In genomic region chr1:77102421-77103133, GRCm38 (mm10) we compare ENCODE assay signal across 8 mouse cellular contexts.
DNase-seq lines count a peak whose midpoint lies in the region; ATAC-seq lines count a peak whose summit lies in the region.

No protein-coding gene starts in this region.

- DNase-seq in heart, adult 18-20 months = peak; percentile 69 to 76
- DNase-seq in right cerebral cortex, postnatal 4 days = peak; percentile 16
- no peak for DNase-seq in right cerebral cortex, postnatal 25 days
- DNase-seq in gastrocnemius, adult 8-10 months (ENCODE audit: low spot score in 2 of 2) = peak; percentile 22 to 46
- peak; percentile 34 for DNase-seq in skeletal muscle tissue, adult 2 months (ENCODE audit: low read depth, low spot score)
- DNase-seq in thymus, postnatal 36 days = no peak
- no peak for DNase-seq in left cerebral cortex, postnatal 14 days (ENCODE audit: low spot score in 2 of 2)

- H3K9ac ChIP-seq in heart, embryonic 12.5 days = no peak overlapping the region

- ATAC-seq in heart, embryonic 12.5 days (ENCODE audit: insufficient number of reproducible peaks, low FRiP score) = no peak

- no peak overlapping the region for H3K4me3 ChIP-seq in heart, embryonic 12.5 days

- intact Hi-C loops in left cerebral cortex, postnatal 14 days (cut with DNase I) = no loop called here

- 57% methylated on average over 13 of the region's 13 CpGs for WGBS in heart, embryonic 12.5 days

- H3K4me2 ChIP-seq in heart, embryonic 12.5 days = no peak overlapping the region

- no peaks in the 10 kb centered on the region; the same call in 1 of the 2 replicates for H3K27me3 ChIP-seq in heart, embryonic 12.5 days (replicated peaks)

- H3K9me3 ChIP-seq in heart, embryonic 12.5 days (replicated peaks) = no peaks in the 10 kb centered on the region

- H3K36me3 ChIP-seq in heart, embryonic 12.5 days = no peaks in the 10 kb centered on the region

- no peaks in the 10 kb centered on the region for H3K4me1 ChIP-seq in heart, embryonic 12.5 days (replicated peaks)

- no peak overlapping the region for H3K27ac ChIP-seq in heart, embryonic 12.5 days (ENCODE audit: poor library complexity, severe bottlenecking)

Comparison
In these comparisons a context has a peak if more than half of its experiments do, and no peak if none do; other contexts are left out.
1. DNase-seq: peak in heart, adult 18-20 months (2 of 2), right cerebral cortex, postnatal 4 days (single experiment), gastrocnemius, adult 8-10 months (2 of 2) and skeletal muscle tissue, adult 2 months (single experiment); none in right cerebral cortex, postnatal 25 days (single experiment), thymus, postnatal 36 days (0 of 2) and left cerebral cortex, postnatal 14 days (0 of 2).